Mouse (Mus musculus) kidney, adult 8-10 months (tissue): Measurements from ENCODE around the gene Nucb1.
"Not testable (repeated sequence)": the region's sequence is repeated elsewhere in the genome, so short reads cannot be mapped to it uniquely, and the experiment has no call there.

Source experiments
- DNase-seq, 2 experiments: peaks; one replicate each; pipeline ENCODE4 v3.0.0; 2022

Gene Nucb1

GRCm38 (mm10) chr7:45509912-45510787 lies at the start of gene Nucb1:
Nucb1 (minus strand) TSS chr7:45510406.
- DNase-seq, result peak; percentile 95

- no peak for DNase-seq
Measured at GRCm38 (mm10) chr7:45558907-45559306, 48.7 kb upstream of the Nucb1 start.

GRCm38 (mm10) chr7:45555787-45556186 lies 45.6 kb upstream of the Nucb1 start:
- peak; percentile 78 to 86 for DNase-seq

- DNase-seq, result no peak
Measured at GRCm38 (mm10) chr7:45554744-45555143, 44.5 kb upstream of the Nucb1 start, which contains the start of gene Hsd17b14. Hsd17b14 (plus strand) TSS chr7:45554893.

GRCm38 (mm10) chr7:45553990-45554389 lies 43.8 kb upstream of the Nucb1 start:
- no peak for DNase-seq

- no peak for DNase-seq
Measured at GRCm38 (mm10) chr7:45553519-45553918, 43.3 kb upstream of the Nucb1 start.

- DNase-seq, result no peak
Measured at GRCm38 (mm10) chr7:45551512-45551883, 41.3 kb upstream of the Nucb1 start.

- no peak for DNase-seq
Measured at GRCm38 (mm10) chr7:45550821-45551511, 40.8 kb upstream of the Nucb1 start.

GRCm38 (mm10) chr7:45549641-45550436 lies 39.6 kb upstream of the Nucb1 start:
- no peak for DNase-seq

- no peak for DNase-seq
Measured at GRCm38 (mm10) chr7:45544525-45544924, 34.3 kb upstream of the Nucb1 start.

- peak in 1 of 2 experiments; percentile 50 for DNase-seq
Measured at GRCm38 (mm10) chr7:45540213-45540612, 30.0 kb upstream of the Nucb1 start.

GRCm38 (mm10) chr7:45539095-45539494 lies 28.9 kb upstream of the Nucb1 start:
- no peak for DNase-seq

- DNase-seq, result peak in 1 of 2 experiments; percentile 62
Measured at GRCm38 (mm10) chr7:45538163-45539041, 28.2 kb upstream of the Nucb1 start.

- no peak for DNase-seq
Measured at GRCm38 (mm10) chr7:45537602-45538001, 27.4 kb upstream of the Nucb1 start.

- no peak for DNase-seq
Measured at GRCm38 (mm10) chr7:45535676-45536075, 25.5 kb upstream of the Nucb1 start.

- no peak for DNase-seq
Measured at GRCm38 (mm10) chr7:45530643-45531042, 20.4 kb upstream of the Nucb1 start.

- no peak for DNase-seq
Measured at GRCm38 (mm10) chr7:45529461-45529860, 19.3 kb upstream of the Nucb1 start.

GRCm38 (mm10) chr7:45527169-45527568 lies 17.0 kb upstream of the Nucb1 start:
- DNase-seq, result not testable (repeated sequence)

- DNase-seq, result peak in 1 of 2 experiments; percentile 37
Measured at GRCm38 (mm10) chr7:45526474-45527120, 16.4 kb upstream of the Nucb1 start.

GRCm38 (mm10) chr7:45525809-45526473 lies 15.7 kb upstream of the Nucb1 start, which contains the start of the genes Ppp1r15a and Plekha4:
Ppp1r15a (minus strand) TSS chr7:45526268.
Plekha4 (plus strand) TSS chr7:45526330.
- DNase-seq, result peak; percentile 94 to 96
